Mouse (Mus musculus): ENCODE results near the gene Itpr1. TPM values are rescaled to one million over a fixed set of nuclear protein-coding genes. Genes with fewer than 3 reads are reported as not detected.

Gene Itpr1
- polyA plus RNA-seq, 1 experiment from 2014 or later: 11.9 TPM

- no peak for ATAC-seq (ENCODE audit: insufficient number of reproducible peaks, insufficient read depth, low FRiP score, low TSS enrichment)
- Histone ChIP-seq H3K9ac (no peak overlapping the region), H3K4me1 (no peaks in the 10 kb centered on the region), H3K27me3 (no peaks in the 10 kb centered on the region), H3K36me3 (0 out of 2 replicates have a peak, but pooled peaks cover 9% of the 10 kb centered on the region), H3K27ac (no peak overlapping the region), H3K4me2 (replicated peaks) (no peak overlapping the region), H3K4me3 (no peak overlapping the region), H3K9me3 (no peaks in the 10 kb centered on the region)
- 12% methylated on average over 1 of the region's 1 CpGs for WGBS
Measured at GRCm38 (mm10) chr6:108491969-108492368, 279.1 kb downstream of the Itpr1 start.

- Histone ChIP-seq H3K4me3 (no peak overlapping the region), H3K9me3 (no peaks in the 10 kb centered on the region), H3K36me3 (0 out of 2 replicates have a peak, but pooled peaks cover 9% of the 10 kb centered on the region), H3K9ac (no peak overlapping the region), H3K27me3 (no peaks in the 10 kb centered on the region), H3K27ac (no peak overlapping the region), H3K4me2 (replicated peaks) (no peak overlapping the region), H3K4me1 (no peaks in the 10 kb centered on the region)
- 89% methylated on average over 16 of the region's 16 CpGs for WGBS
- no peak for ATAC-seq (ENCODE audit: insufficient number of reproducible peaks, insufficient read depth, low FRiP score, low TSS enrichment)
Measured at GRCm38 (mm10) chr6:108493753-108494152, 280.9 kb downstream of the Itpr1 start.

GRCm38 (mm10) chr6:108494185-108494804, 281.4 kb downstream of the Itpr1 start:
- no peaks in the 10 kb centered on the region for H3K9me3 ChIP-seq
- H3K27me3 ChIP-seq: no peaks in the 10 kb centered on the region
- H3K4me1 ChIP-seq: no peaks in the 10 kb centered on the region
- H3K4me2 ChIP-seq (replicated peaks): no peak overlapping the region
- no peak overlapping the region for H3K4me3 ChIP-seq
- 75% methylated on average over 10 of the region's 10 CpGs for WGBS
- no peak for ATAC-seq (ENCODE audit: insufficient number of reproducible peaks, insufficient read depth, low FRiP score, low TSS enrichment)
- peaks cover 9% of the 10 kb centered on the region; the same call in 1 of the 2 replicates for H3K36me3 ChIP-seq
- no peak overlapping the region for H3K27ac ChIP-seq
- H3K9ac ChIP-seq: no peak overlapping the region

GRCm38 (mm10) chr6:108494994-108495393, 282.1 kb downstream of the Itpr1 start:
- ATAC-seq (ENCODE audit: insufficient number of reproducible peaks, insufficient read depth, low FRiP score, low TSS enrichment): no peak
- 78% methylated on average over 6 of the region's 6 CpGs for WGBS
- Histone ChIP-seq H3K9me3 (no peaks in the 10 kb centered on the region), H3K9ac (no peak overlapping the region), H3K4me1 (no peaks in the 10 kb centered on the region), H3K4me2 (replicated peaks) (no peak overlapping the region), H3K4me3 (no peak overlapping the region), H3K27ac (no peak overlapping the region), H3K36me3 (peaks cover 9% of the 10 kb centered on the region; the same call in 1 of the 2 replicates), H3K27me3 (no peaks in the 10 kb centered on the region)

GRCm38 (mm10) chr6:108498070-108498469, 285.2 kb downstream of the Itpr1 start:
- H3K4me1 ChIP-seq: no peaks in the 10 kb centered on the region
- no peaks in the 10 kb centered on the region for H3K9me3 ChIP-seq
- H3K9ac ChIP-seq: no peak overlapping the region
- H3K27me3 ChIP-seq: no peaks in the 10 kb centered on the region
- H3K4me3 ChIP-seq: no peak overlapping the region
- WGBS: 85% methylated on average over 7 of the region's 7 CpGs
- H3K4me2 ChIP-seq (replicated peaks): no peak overlapping the region
- ATAC-seq (ENCODE audit: insufficient number of reproducible peaks, insufficient read depth, low FRiP score, low TSS enrichment): no peak
- no peak overlapping the region for H3K27ac ChIP-seq
- H3K36me3 ChIP-seq: peaks cover 5% of the 10 kb centered on the region; the same call in 1 of the 2 replicates

- H3K36me3 ChIP-seq: peaks cover 4% of the 10 kb centered on the region; the same call in 1 of the 2 replicates
- no peak overlapping the region for H3K4me2 ChIP-seq (replicated peaks)
- WGBS: 90% methylated on average over 5 of the region's 5 CpGs
- no peak overlapping the region for H3K27ac ChIP-seq
- no peaks in the 10 kb centered on the region for H3K9me3 ChIP-seq
- H3K27me3 ChIP-seq: no peaks in the 10 kb centered on the region
- no peak overlapping the region for H3K9ac ChIP-seq
- no peaks in the 10 kb centered on the region for H3K4me1 ChIP-seq
- no peak for ATAC-seq (ENCODE audit: insufficient number of reproducible peaks, insufficient read depth, low FRiP score, low TSS enrichment)
- no peak overlapping the region for H3K4me3 ChIP-seq
Measured at GRCm38 (mm10) chr6:108503651-108504050, 290.8 kb downstream of the Itpr1 start.

GRCm38 (mm10) chr6:108504717-108505116, 291.8 kb downstream of the Itpr1 start:
- WGBS: 85% methylated on average over 7 of the region's 7 CpGs
- no peak for ATAC-seq (ENCODE audit: insufficient number of reproducible peaks, insufficient read depth, low FRiP score, low TSS enrichment)
- no peak overlapping the region for H3K4me2 ChIP-seq (replicated peaks)
- H3K36me3 ChIP-seq: 0 out of 2 replicates have a peak, but pooled peaks cover 4% of the 10 kb centered on the region
- no peak overlapping the region for H3K27ac ChIP-seq
- H3K9ac ChIP-seq: no peak overlapping the region
- no peaks in the 10 kb centered on the region for H3K9me3 ChIP-seq
- no peaks in the 10 kb centered on the region for H3K4me1 ChIP-seq
- no peak overlapping the region for H3K4me3 ChIP-seq
- H3K27me3 ChIP-seq: no peaks in the 10 kb centered on the region

GRCm38 (mm10) chr6:108506161-108506560, 293.3 kb downstream of the Itpr1 start:
- Histone ChIP-seq H3K4me2 (replicated peaks) (no peak overlapping the region), H3K9ac (no peak overlapping the region), H3K9me3 (no peaks in the 10 kb centered on the region), H3K27ac (no peak overlapping the region), H3K36me3 (0 out of 2 replicates have a peak, but pooled peaks cover 4% of the 10 kb centered on the region), H3K4me1 (no peaks in the 10 kb centered on the region), H3K27me3 (no peaks in the 10 kb centered on the region), H3K4me3 (no peak overlapping the region)
- no peak for ATAC-seq (ENCODE audit: insufficient number of reproducible peaks, insufficient read depth, low FRiP score, low TSS enrichment)
- WGBS: 99% methylated on average over 3 of the region's 3 CpGs

GRCm38 (mm10) chr6:108507337-108507736, 294.4 kb downstream of the Itpr1 start:
- Histone ChIP-seq H3K4me1 (no peaks in the 10 kb centered on the region), H3K9ac (no peak overlapping the region), H3K27me3 (no peaks in the 10 kb centered on the region), H3K36me3 (0 out of 2 replicates have a peak, but pooled peaks cover 4% of the 10 kb centered on the region), H3K27ac (no peak overlapping the region), H3K4me2 (replicated peaks) (no peak overlapping the region), H3K9me3 (no peaks in the 10 kb centered on the region), H3K4me3 (no peak overlapping the region)
- no peak for ATAC-seq (ENCODE audit: insufficient number of reproducible peaks, insufficient read depth, low FRiP score, low TSS enrichment)
- 95% methylated on average over 3 of the region's 3 CpGs for WGBS

GRCm38 (mm10) chr6:108509320-108509719, 296.4 kb downstream of the Itpr1 start:
- 93% methylated on average over 2 of the region's 2 CpGs for WGBS
- H3K4me3 ChIP-seq: no peak overlapping the region
- no peaks in the 10 kb centered on the region for H3K9me3 ChIP-seq
- H3K27ac ChIP-seq: no peak overlapping the region
- ATAC-seq (ENCODE audit: insufficient number of reproducible peaks, insufficient read depth, low FRiP score, low TSS enrichment): no peak
- H3K4me2 ChIP-seq (replicated peaks): no peak overlapping the region
- no peaks in the 10 kb centered on the region for H3K4me1 ChIP-seq
- H3K27me3 ChIP-seq: no peaks in the 10 kb centered on the region
- H3K9ac ChIP-seq: no peak overlapping the region
- H3K36me3 ChIP-seq: 0 out of 2 replicates have a peak, but pooled peaks cover 4% of the 10 kb centered on the region

- Histone ChIP-seq H3K4me3 (no peak overlapping the region), H3K36me3 (0 out of 2 replicates have a peak, but pooled peaks cover 4% of the 10 kb centered on the region), H3K4me1 (no peaks in the 10 kb centered on the region), H3K4me2 (replicated peaks) (no peak overlapping the region), H3K9me3 (no peaks in the 10 kb centered on the region), H3K27me3 (no peaks in the 10 kb centered on the region), H3K9ac (no peak overlapping the region), H3K27ac (no peak overlapping the region)
- WGBS: 80% methylated on average over 9 of the region's 9 CpGs
- ATAC-seq (ENCODE audit: insufficient number of reproducible peaks, insufficient read depth, low FRiP score, low TSS enrichment): no peak
Measured at GRCm38 (mm10) chr6:108510101-108510500, 297.2 kb downstream of the Itpr1 start.

- no peaks in the 10 kb centered on the region for H3K27me3 ChIP-seq
- H3K27ac ChIP-seq: no peak overlapping the region
- H3K4me3 ChIP-seq: no peak overlapping the region
- H3K4me1 ChIP-seq: no peaks in the 10 kb centered on the region
- no peak overlapping the region for H3K4me2 ChIP-seq (replicated peaks)
- no peak overlapping the region for H3K9ac ChIP-seq
- no peaks in the 10 kb centered on the region for H3K9me3 ChIP-seq
- no peak for ATAC-seq (ENCODE audit: insufficient number of reproducible peaks, insufficient read depth, low FRiP score, low TSS enrichment)
- 59% methylated on average over 3 of the region's 3 CpGs for WGBS
- H3K36me3 ChIP-seq: no peaks in the 10 kb centered on the region
Measured at GRCm38 (mm10) chr6:108512097-108512496, 299.2 kb downstream of the Itpr1 start.
